Mouse (Mus musculus): ENCODE results near the gene Wapl. TPM values are rescaled to one million over a fixed set of nuclear protein-coding genes. Genes with fewer than 3 reads are reported as not detected.

Gene Wapl
- polyA plus RNA-seq (2015; fragmentation: Nextera tagmentation; extraction: Ambion mirVana): 10.4 and 11.2 TPM in 2 replicates

DNA sequence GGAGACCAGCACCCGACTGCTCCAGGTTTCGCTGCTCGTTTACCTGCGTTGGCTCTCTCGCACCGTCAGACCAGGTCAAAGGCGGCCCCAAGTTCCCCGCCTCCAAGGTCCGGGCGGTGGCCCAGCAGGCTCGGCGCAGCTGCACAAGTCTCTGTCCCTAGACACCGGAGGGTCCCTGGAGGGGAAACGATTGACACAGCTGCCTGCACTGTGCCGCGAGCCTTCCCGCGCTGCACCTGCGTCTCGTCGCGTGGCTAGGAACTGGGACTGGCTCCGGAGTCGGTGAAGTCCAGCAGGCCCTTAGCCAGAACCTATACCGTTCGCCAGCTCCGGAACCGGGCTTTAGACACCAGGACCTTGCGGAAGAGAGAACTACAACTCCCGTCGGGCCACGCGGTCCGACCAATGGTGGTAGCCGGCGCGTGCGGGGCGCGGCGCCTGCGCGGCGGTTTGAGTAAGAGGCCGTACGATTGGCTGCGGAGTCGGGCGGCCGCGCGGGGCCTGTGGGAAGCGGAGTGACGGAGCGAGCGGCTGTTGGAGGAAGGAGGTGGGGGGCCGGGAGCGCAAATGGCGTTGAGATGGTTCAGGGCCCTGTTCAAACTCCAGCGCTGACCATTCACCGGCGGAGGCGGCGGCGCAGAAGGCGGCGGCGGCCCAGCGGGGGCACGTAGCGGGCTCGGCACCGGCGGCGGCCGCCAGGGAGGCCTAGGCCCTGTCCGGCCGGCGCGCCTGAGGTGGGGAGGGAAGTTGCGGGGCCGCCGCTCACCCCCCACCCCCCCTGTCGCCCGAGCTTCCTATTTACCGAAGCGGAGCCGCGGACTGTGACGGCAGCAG, at the start of gene Wapl:
TSS of gene Wapl (plus strand) at position 534 of the 834 bp plus-strand sequence.
- Histone ChIP-seq H3K9ac (ENCODE audit: low read depth, low read length) (peak within 1 kb of the TSS; percentile 97), H3K27me3 (replicated peaks; ENCODE audit: control insufficient read depth, insufficient read depth, low read length) (no peaks in the 10 kb centered on the region), H3K4me1 (ENCODE audit: control insufficient read depth, insufficient read depth, low read depth, low read length) (peaks cover 17% of the 10 kb centered on the region), H3K4me2 (ENCODE audit: low read length) (peak within 1 kb of the TSS; percentile 94), H3K27ac (ENCODE audit: low read depth, low read length) (peak within 1 kb of the TSS; percentile 95), H3K36me3 (ENCODE audit: control insufficient read depth, insufficient read depth, low read length) (no peaks in the 10 kb centered on the region), H3K4me3 (ENCODE audit: low read length) (peak within 1 kb of the TSS; percentile 99), H3K9me3 (ENCODE audit: control insufficient read depth, low read length) (no peaks in the 10 kb centered on the region)
- under 1% methylated on average over 72 of the region's 90 CpGs for WGBS
- peak; percentile 99 for ATAC-seq

DNA sequence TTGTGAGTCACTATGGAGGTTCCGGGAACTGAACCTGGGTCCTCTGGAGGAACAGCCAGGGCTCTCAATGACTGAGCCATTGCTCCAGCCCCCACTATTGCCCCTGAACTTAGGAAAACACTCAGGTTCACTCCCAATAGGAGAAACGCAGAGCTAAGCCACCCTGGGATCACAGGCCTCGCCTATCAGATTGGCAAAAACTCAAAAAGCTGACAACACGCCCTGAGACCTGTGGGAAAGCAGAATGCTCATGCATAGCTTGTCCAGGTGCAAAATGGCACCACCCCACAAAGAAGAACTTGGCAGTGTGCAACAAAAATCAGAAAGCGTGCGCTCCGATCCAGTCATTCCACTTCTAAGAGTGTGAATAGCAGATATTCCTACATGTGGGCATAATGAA, 46.9 kb upstream of the Wapl start:
- H3K27me3 ChIP-seq (replicated peaks; ENCODE audit: control insufficient read depth, insufficient read depth, low read length): no peaks in the 10 kb centered on the region
- H3K4me1 ChIP-seq (ENCODE audit: control insufficient read depth, insufficient read depth, low read depth, low read length): no peaks in the 10 kb centered on the region
- H3K4me2 ChIP-seq (ENCODE audit: low read length): no peak overlapping the region
- H3K9me3 ChIP-seq (ENCODE audit: control insufficient read depth, low read length): no peaks in the 10 kb centered on the region
- H3K27ac ChIP-seq (ENCODE audit: low read depth, low read length): no peak overlapping the region
- no peak overlapping the region for H3K4me3 ChIP-seq (ENCODE audit: low read length)
- H3K9ac ChIP-seq (ENCODE audit: low read depth, low read length): no peak overlapping the region
- no peaks in the 10 kb centered on the region for H3K36me3 ChIP-seq (ENCODE audit: control insufficient read depth, insufficient read depth, low read length)
- WGBS: 89% methylated on average over 7 of the region's 7 CpGs
- no peak for ATAC-seq

DNA sequence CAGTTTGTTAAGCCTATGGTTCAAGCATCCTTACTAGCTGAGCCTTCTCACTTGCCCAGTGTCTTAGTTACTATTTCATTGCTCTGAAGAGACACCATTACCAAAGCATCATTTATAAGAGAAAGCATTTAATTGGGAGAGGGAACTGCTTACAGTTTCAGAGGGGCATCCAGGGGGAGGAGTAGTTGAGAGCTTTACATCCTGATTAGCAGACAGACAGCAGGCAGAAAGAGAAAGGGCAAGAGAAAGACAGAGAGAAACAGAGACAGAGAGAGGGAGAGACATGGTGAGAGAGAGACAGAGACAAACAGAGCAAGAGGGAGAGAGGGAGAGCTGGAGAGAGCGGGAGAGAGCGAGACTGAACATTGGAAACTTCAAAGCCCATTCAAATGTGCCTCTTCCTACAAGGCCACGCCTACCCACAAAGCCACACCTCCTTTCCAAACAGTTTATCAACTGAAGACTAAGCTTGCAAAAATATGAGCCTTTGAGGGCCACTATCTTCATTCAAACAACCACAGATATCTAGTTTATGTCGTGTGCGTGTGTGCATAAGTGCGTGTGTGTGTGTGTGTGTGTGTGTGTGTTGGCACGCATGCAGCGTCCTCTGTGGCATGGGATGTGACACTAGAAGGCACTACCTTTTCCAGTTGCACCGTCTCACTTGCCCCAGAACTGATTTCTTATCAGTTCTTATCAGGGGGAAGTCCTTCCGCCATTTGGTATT, 40.8 kb upstream of the Wapl start:
- Histone ChIP-seq H3K27me3 (replicated peaks; ENCODE audit: control insufficient read depth, insufficient read depth, low read length) (no peaks in the 10 kb centered on the region), H3K9me3 (ENCODE audit: control insufficient read depth, low read length) (no peaks in the 10 kb centered on the region), H3K4me3 (ENCODE audit: low read length) (no peak overlapping the region), H3K27ac (ENCODE audit: low read depth, low read length) (no peak overlapping the region), H3K36me3 (ENCODE audit: control insufficient read depth, insufficient read depth, low read length) (no peaks in the 10 kb centered on the region), H3K4me2 (ENCODE audit: low read length) (no peak overlapping the region), H3K4me1 (ENCODE audit: control insufficient read depth, insufficient read depth, low read depth, low read length) (no peaks in the 10 kb centered on the region), H3K9ac (ENCODE audit: low read depth, low read length) (no peak overlapping the region)
- no peak for ATAC-seq
- 74% methylated on average over 10 of the region's 10 CpGs for WGBS

DNA sequence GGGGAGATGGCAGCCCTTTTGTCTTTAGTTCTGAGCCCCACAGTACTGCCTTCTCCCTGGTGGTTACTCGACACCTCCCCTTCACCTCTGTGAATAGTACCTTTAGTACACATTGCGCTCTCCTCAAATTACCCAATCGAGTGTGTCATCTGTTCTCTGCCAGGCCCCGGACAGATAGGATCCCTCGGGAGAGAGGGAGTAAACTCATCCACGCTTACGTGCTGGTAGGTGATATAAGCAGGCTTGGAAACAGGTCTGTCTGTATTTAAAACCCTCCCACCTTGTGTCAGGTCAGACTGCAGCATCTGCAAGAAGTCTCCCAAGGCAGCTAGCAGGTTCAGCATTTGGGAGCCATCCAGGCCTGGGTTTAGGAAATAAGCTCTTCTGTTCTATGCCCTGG, 38.5 kb upstream of the Wapl start:
- WGBS: 46% methylated on average over 7 of the region's 7 CpGs
- no peaks in the 10 kb centered on the region for H3K27me3 ChIP-seq (replicated peaks; ENCODE audit: control insufficient read depth, insufficient read depth, low read length)
- no peak overlapping the region for H3K9ac ChIP-seq (ENCODE audit: low read depth, low read length)
- no peak for ATAC-seq
- no peak overlapping the region for H3K4me2 ChIP-seq (ENCODE audit: low read length)
- H3K36me3 ChIP-seq (ENCODE audit: control insufficient read depth, insufficient read depth, low read length): no peaks in the 10 kb centered on the region
- no peaks in the 10 kb centered on the region for H3K9me3 ChIP-seq (ENCODE audit: control insufficient read depth, low read length)
- H3K27ac ChIP-seq (ENCODE audit: low read depth, low read length): no peak overlapping the region
- no peak overlapping the region for H3K4me3 ChIP-seq (ENCODE audit: low read length)
- H3K4me1 ChIP-seq (ENCODE audit: control insufficient read depth, insufficient read depth, low read depth, low read length): no peaks in the 10 kb centered on the region

DNA sequence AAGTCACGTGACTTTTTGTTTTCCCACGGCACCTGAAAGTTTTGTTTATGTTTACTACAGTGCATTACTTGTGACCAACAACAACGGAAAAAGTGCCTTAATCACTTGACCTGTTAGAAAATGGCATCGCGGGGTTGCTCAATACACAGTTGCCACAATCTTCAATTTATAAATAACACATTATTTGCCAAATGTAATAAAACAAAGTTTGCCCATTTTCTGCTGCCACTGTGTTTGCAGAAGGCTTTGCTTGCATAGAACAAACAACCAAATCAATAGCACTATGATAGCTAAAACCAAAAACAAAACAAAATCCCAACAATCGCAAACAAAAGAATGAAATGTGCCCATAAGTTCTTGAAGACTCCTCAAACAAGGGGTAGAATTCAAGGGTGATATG, 38.0 kb upstream of the Wapl start:
- Histone ChIP-seq H3K36me3 (ENCODE audit: control insufficient read depth, insufficient read depth, low read length) (no peaks in the 10 kb centered on the region), H3K27me3 (replicated peaks; ENCODE audit: control insufficient read depth, insufficient read depth, low read length) (no peaks in the 10 kb centered on the region), H3K9ac (ENCODE audit: low read depth, low read length) (no peak overlapping the region), H3K4me2 (ENCODE audit: low read length) (no peak overlapping the region), H3K4me1 (ENCODE audit: control insufficient read depth, insufficient read depth, low read depth, low read length) (no peaks in the 10 kb centered on the region), H3K27ac (ENCODE audit: low read depth, low read length) (no peak overlapping the region), H3K4me3 (ENCODE audit: low read length) (no peak overlapping the region), H3K9me3 (ENCODE audit: control insufficient read depth, low read length) (no peaks in the 10 kb centered on the region)
- 90% methylated on average over 6 of the region's 6 CpGs for WGBS
- ATAC-seq: no peak

DNA sequence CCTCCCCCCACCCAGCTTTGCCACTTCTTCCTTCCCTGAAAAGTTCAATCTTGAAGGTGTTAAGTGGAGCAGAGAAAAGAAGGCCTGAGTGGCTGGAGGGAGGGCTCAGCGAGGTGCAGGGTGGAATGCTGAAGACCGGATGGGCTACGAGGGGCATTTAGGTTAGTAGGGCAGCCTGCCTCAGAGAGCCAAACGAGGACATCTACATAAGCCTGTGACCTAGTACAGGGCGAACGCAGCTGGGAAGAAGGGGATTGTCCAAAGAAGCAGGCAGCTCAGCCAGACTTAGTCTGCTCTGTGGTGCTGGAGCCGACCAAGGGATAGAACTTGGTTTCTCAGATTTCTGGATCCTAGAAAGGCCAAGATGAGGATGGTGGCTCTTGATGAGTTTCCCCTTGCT, 29.6 kb upstream of the Wapl start:
- Histone ChIP-seq H3K36me3 (ENCODE audit: control insufficient read depth, insufficient read depth, low read length) (no peaks in the 10 kb centered on the region), H3K4me1 (ENCODE audit: control insufficient read depth, insufficient read depth, low read depth, low read length) (no peaks in the 10 kb centered on the region), H3K9me3 (ENCODE audit: control insufficient read depth, low read length) (no peaks in the 10 kb centered on the region), H3K27me3 (replicated peaks; ENCODE audit: control insufficient read depth, insufficient read depth, low read length) (no peaks in the 10 kb centered on the region), H3K4me3 (ENCODE audit: low read length) (no peak overlapping the region), H3K4me2 (ENCODE audit: low read length) (no peak overlapping the region), H3K9ac (ENCODE audit: low read depth, low read length) (no peak overlapping the region), H3K27ac (ENCODE audit: low read depth, low read length) (no peak overlapping the region)
- WGBS: 83% methylated on average over 7 of the region's 7 CpGs
- no peak for ATAC-seq

DNA sequence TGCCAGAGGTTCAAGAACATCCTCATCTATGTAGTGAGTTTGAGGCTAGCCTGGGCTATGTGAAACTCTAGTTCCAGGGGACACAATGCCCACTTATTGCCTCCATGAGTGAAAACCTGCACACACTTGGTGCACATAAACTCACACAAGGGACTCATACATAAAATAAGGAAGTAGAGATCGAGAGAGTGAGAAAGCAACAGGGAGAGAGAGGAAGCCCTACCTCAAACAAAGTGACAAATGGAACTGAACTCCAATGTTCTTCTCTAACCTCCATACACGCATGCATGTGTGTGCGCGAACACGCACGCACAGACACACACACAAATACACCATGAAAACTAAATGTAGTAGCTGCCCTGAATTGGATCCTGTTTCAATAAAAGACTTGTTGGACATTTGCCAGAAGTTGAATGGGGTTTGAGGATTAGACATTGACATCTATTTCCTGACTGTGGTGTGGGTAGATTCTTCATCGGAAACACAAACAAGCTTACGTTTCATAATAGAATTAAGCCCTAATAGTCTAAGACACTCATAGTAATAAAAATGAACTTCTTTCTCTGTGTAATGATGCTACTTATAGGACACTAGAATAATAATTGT, 25.8 kb upstream of the Wapl start:
- H3K9ac ChIP-seq (ENCODE audit: low read depth, low read length): no peak overlapping the region
- H3K36me3 ChIP-seq (ENCODE audit: control insufficient read depth, insufficient read depth, low read length): no peaks in the 10 kb centered on the region
- H3K4me3 ChIP-seq (ENCODE audit: low read length): no peak overlapping the region
- no peak overlapping the region for H3K4me2 ChIP-seq (ENCODE audit: low read length)
- no peak for ATAC-seq
- H3K27ac ChIP-seq (ENCODE audit: low read depth, low read length): no peak overlapping the region
- no peaks in the 10 kb centered on the region for H3K9me3 ChIP-seq (ENCODE audit: control insufficient read depth, low read length)
- 83% methylated on average over 8 of the region's 8 CpGs for WGBS
- no peaks in the 10 kb centered on the region for H3K4me1 ChIP-seq (ENCODE audit: control insufficient read depth, insufficient read depth, low read depth, low read length)
- H3K27me3 ChIP-seq (replicated peaks; ENCODE audit: control insufficient read depth, insufficient read depth, low read length): no peaks in the 10 kb centered on the region

DNA sequence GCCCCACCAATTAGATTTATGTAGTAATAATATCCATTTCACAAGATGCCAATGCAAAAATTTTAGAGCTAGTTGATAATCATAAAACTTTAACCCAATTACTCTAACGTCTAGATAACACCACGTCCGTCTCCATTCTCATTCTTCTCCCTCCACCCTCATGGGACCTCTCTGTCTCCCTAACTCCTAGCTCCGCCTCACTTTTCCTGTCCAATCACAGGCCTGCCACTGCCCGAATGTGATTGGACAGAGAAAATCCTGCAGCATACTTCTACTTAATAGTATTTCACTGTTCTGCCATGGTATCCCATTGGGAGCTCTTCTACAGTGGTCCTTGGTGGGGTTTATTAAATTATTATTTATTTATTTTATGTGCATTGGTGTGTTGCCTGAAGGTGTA, 16.6 kb upstream of the Wapl start:
- Histone ChIP-seq H3K9me3 (ENCODE audit: control insufficient read depth, low read length) (peaks cover 2% of the 10 kb centered on the region; the same call in 1 of the 2 replicates), H3K27ac (ENCODE audit: low read depth, low read length) (no peak overlapping the region), H3K4me1 (ENCODE audit: control insufficient read depth, insufficient read depth, low read depth, low read length) (peaks cover 8% of the 10 kb centered on the region), H3K36me3 (ENCODE audit: control insufficient read depth, insufficient read depth, low read length) (no peaks in the 10 kb centered on the region), H3K27me3 (replicated peaks; ENCODE audit: control insufficient read depth, insufficient read depth, low read length) (peaks cover 13% of the 10 kb centered on the region), H3K4me2 (ENCODE audit: low read length) (no peak overlapping the region), H3K9ac (ENCODE audit: low read depth, low read length) (no peak overlapping the region), H3K4me3 (ENCODE audit: low read length) (no peak overlapping the region)
- ATAC-seq: no peak
- 90% methylated on average over 5 of the region's 5 CpGs for WGBS

DNA sequence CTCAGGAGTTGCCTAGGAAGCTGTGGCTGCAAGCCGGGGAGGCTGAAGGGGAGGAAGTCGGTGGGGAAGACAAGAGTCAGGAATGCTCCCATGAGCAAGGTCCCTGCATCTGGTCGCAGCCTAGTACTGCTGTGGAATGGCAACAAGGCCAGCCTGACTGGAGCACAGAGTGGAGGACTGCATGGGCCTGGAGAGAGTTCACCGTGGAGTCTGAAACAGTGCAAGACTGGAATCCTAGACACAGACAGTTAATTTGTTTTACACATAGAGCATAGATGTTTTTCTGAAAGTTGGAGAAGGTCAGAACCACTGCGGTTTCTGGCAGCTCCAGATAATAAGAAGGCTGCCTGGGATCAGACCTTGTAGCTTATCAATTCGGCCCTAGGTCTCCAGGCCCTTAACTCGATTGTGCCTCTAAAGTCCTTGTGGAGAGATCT, 13.4 kb upstream of the Wapl start:
- Histone ChIP-seq H3K4me3 (ENCODE audit: low read length) (no peak overlapping the region), H3K27ac (ENCODE audit: low read depth, low read length) (no peak overlapping the region), H3K4me1 (ENCODE audit: control insufficient read depth, insufficient read depth, low read depth, low read length) (peaks cover 10% of the 10 kb centered on the region), H3K36me3 (ENCODE audit: control insufficient read depth, insufficient read depth, low read length) (no peaks in the 10 kb centered on the region), H3K9ac (ENCODE audit: low read depth, low read length) (no peak overlapping the region), H3K4me2 (ENCODE audit: low read length) (no peak overlapping the region), H3K27me3 (replicated peaks; ENCODE audit: control insufficient read depth, insufficient read depth, low read length) (peaks cover 15% of the 10 kb centered on the region), H3K9me3 (ENCODE audit: control insufficient read depth, low read length) (no peaks in the 10 kb centered on the region)
- no peak for ATAC-seq
- WGBS: 59% methylated on average over 7 of the region's 7 CpGs

All from hindbrain, embryonic 16.5 days (tissue).